Mouse (Mus musculus): ENCODE data around the gene Aco2.

Gene Aco2

DNA sequence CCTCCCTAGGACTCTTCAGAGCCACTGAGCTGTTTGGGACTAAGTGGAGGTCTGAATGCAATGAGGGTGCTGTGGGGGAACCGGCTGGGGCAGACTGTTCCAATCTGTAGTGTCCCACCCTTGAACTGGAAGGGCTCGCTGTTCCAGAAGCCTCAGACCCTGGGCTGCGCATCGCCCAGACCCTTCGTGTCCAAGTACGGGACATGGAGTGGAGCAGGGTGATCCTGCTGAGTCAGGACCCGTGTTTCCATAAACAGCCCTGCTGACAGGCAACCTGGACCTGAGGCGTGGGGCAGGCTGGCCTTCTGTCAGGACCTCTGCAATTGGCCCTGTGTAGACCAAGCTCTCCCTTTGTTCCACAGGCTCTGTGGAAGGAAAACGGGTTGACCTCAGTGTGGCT, 25.4 kb upstream of the Aco2 start:
- no peak for DNase-seq (ENCODE audit: low spot score)

- no peak for DNase-seq (ENCODE audit: low spot score)
Observed at GRCm38 (mm10) chr15:81847161-81847560, 24.9 kb upstream of the Aco2 start.

DNA sequence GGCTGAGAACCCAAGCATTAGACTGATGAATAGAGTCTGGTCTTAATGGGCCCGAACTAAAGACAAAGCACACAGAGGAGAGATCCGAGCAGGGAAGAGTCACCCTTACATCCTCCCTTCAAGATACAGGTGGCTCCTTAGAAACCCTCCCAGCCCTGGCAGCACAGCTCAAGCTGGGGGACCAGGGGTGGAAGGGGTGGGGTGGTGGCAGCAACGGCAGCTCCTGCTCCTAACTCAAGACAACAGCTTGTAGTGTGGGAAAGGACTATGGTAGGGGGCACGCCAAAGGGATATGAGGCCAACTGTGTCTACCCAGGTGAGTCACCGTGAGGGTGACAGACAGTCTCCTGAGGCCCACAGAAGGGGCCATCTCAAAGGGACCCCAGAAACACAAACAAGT, 24.2 kb upstream of the Aco2 start:
- no peak for DNase-seq (ENCODE audit: low spot score)

DNA sequence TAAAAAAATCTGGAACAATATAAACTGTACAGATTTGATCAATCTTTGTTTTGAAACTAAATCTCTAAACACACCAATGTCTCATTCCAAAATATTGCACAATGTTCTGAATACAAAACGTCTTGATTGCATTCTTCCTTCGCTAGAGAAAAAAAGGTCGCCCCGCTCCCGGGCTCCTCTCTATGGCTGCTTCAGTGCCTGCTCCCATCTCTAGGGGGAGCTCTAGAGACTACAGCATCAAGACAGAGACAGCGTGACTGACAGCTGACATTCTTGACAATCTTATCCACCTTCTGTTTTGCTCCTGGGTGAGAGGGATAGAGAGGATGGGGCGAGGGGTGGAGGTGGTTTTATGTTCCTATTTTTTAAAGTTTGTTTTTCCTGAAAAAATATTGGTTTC, 23.8 kb upstream of the Aco2 start:
- DNase-seq (ENCODE audit: low spot score): no peak

DNA sequence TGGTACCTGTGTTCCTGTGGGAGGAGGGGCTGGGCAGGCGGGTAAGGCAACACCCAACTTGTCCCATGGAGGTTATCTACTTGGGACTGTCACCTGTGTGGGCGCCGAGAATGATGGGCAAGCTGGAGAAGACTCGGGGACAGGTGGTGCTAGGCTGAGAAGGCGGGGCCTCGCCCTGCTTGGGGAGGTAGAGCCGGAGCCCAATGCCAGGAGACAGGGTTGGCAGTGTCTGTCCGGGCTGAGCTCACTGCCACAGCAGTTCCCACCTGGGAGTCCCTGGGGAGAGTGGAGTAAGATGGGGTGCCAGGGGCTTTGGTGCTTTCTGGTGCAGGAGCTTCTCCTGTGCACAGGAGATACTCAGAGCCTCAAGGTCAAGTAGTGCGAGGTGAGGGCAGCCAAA, 23.0 kb upstream of the Aco2 start:
- DNase-seq (ENCODE audit: low spot score): no peak

- no peak for DNase-seq (ENCODE audit: low spot score)
Observed at GRCm38 (mm10) chr15:81850718-81851117, 21.4 kb upstream of the Aco2 start.

GRCm38 (mm10) chr15:81851375-81851774, 20.7 kb upstream of the Aco2 start:
- DNase-seq (ENCODE audit: low spot score): no peak

DNA sequence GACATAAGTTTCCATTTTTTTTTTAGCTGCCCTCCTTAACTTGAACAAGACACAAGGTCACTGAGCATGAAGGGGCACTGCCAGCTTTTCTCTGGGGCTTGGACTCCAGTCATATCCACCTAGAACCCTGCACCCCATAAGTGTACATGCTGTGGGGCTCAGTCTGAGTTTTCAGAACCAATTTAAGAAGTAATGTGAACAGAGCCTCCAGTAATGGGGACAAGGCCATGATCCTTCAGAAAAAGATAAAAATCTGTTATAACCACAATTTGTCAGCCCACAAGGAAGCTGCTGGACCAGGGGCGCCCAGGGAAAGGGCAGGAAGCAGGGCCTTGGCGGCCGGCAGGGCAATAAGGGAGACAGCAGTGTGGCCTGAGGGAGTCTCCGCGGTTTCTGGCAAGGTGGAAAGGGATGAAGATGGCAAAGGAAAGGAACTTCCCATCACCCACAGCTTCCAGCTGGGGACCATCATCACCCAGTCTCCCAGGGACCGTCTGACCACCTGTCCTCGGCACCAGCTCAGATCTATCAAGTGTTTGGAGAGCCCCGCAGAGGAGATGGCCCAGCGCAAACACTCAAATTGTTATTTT, 19.6 kb upstream of the Aco2 start:
- DNase-seq (ENCODE audit: low spot score): no peak

GRCm38 (mm10) chr15:81853081-81853480, 19.0 kb upstream of the Aco2 start:
- no peak for DNase-seq (ENCODE audit: low spot score)

GRCm38 (mm10) chr15:81856030-81856790, 15.9 kb upstream of the Aco2 start:
- DNase-seq (ENCODE audit: low spot score): peak; percentile 63

- DNase-seq (ENCODE audit: low spot score): no peak
Observed at GRCm38 (mm10) chr15:81856938-81857723, 15.0 kb upstream of the Aco2 start.

DNA sequence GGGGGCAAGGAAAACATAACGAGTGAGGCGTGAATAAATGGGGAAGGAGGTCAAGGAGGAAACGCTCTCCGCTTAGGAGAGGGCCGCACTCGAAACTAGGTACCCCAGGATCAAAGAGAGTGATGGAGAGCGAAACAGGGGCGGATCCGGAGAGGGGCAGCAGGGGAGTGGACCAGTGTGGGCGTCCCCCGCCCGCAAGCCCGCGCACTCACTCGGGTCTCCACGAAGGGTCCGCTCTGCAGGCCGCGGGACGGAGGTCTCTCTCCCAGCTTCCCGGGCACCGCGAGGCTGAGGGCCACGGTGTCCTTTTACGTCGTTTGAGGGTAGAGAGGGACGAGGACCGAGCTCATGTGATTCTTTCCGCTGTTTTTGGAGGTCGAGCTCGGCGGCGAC, 14.4 kb upstream of the Aco2 start:
- DNase-seq (ENCODE audit: low spot score): no peak

GRCm38 (mm10) chr15:81858138-81858516, 14.0 kb upstream of the Aco2 start:
- DNase-seq (ENCODE audit: low spot score): peak; percentile 94

GRCm38 (mm10) chr15:81858517-81859329, 13.4 kb upstream of the Aco2 start, which contains the start of gene Tob2:
Gene Tob2, minus strand, starts transcription at chr15:81858796.
- peak; percentile 51 for DNase-seq (ENCODE audit: low spot score)

DNA sequence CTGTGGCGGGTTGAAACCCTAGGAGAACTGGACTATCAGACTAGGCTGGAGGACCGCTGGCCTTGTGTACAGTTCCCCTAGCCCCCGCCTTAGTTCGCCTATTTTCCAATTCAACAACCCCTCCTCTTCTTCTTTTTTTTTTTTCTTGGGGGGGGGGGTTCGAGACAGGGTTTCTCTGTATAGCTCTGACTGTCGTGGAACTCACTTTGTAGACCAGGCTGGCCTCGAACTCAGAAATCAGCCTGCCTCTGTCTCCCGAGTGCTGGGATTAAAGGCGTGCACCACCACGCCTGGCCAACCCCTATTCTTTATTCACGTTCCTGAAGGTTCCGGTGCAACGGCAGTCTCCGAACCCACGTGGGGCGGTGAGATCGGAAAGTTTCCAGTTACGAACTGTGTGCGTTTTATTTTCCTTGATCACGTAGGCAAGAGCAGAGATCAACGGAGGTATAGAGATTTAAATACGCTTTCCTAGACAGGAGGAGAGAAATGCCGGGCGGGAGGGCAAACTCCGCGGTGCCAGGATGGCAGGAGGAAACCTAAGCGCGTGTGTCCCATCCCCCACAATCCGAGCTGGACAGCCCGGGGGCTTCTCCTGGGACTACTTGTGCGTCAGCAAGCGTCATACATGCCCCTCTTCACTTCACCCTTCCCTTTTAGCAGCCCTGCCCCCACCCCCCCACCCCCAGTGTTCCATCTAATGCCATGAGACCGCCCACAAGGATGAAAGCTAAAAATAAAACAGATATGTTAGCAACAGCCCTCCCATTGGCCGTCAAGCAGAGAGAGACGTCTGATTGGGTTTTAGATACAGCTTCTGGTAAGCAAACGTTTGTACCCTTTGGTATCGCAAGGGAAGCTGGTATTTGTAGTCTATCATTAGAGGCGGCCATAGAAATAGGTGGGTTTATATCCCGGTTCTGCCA, 12.5 kb upstream of the Aco2 start:
- DNase-seq (ENCODE audit: low spot score): peak; percentile 66

GRCm38 (mm10) chr15:81860471-81861135, 11.5 kb upstream of the Aco2 start:
- no peak for DNase-seq (ENCODE audit: low spot score)

DNA sequence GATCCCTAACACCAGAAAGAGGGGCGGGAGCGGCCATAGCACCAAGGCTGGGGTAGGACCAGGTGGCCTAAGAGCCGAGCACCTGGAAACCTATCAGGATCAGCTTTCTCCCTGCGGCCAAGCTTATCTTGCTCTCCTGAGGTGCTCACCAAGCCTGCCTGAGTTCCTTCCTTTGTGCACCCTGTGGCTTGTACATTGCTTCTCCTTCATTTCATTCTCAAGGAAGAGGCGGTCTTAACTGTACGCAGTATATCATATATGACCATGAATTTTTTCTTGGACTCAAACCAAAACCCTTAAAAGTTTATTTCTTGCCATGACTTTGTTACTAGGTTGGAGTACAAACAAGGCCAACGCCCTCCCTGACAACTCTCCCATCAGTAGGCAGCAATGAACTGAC, 7.9 kb upstream of the Aco2 start:
- DNase-seq (ENCODE audit: low spot score): no peak

DNA sequence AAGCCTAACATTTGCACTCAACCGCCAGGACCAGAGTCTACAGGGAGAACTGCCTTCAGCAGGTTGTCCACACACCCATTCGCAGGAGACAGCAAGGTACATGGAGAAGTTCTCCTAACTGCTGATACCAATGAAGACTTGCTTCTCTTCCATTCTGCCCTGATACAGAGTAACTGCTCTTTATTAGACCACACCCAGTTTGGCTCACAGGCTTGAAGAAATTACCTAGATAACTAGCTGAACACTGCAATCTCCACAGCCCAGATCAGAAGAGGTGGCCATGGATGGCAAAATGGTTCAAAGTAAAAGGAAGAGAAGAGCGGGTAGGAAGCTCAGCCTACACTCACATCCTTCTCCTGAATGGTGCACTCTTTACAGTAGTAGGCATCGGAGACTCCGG, 2.1 kb upstream of the Aco2 start:
- no peak for DNase-seq (ENCODE audit: low spot score)

DNA sequence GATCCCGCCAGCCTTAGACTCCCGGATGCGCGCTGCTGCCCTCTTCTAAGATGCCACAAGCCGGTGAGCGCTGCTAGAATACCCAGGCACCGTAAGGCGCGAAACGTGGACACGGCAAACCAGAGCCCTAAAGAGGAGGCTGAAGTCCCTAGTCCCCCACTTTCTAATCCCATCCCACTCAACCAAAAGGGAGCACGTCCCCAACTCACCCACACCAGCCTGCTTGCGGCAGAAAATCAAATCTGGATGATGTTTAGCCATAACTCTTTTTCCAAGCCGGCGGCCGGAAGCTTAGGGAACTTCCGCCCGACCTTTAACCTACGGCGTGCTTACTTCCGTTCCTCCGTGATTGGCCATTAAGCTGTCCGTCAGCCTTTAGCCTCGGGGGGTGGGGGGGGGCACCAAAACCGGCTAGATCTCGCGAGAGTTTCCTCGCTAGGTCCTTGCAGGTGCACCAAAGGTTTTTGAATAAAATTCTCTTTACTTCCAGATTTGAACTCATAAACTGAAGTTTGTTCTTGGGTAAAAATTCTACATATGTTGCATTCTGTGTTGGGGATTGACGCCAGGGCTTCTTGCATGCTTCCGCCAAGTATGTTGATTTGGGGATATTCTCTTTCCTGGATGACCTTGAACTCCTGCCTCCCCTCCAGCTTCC, 376 bp upstream of the Aco2 start, which contains the start of gene Phf5a:
Gene Phf5a (minus strand): TSS at position 308 of the 658 bp plus-strand sequence.
- peak; percentile 83 for DNase-seq (ENCODE audit: low spot score)

All from urinary bladder, postnatal 25 days (tissue).